Mouse (Mus musculus) myocyte (in vitro differentiated cells): Measurements from ENCODE around the gene Emx2.

Source experiments
- E2F4 ChIP-seq: IDR thresholded peaks from one replicate; pipeline ENCODE4 v1.6.1; 2011; ENCODE audit warnings: mild to moderate bottlenecking, control low read depth, moderate library complexity; ENCODE audit not compliant: insufficient read depth
- MAX ChIP-seq: IDR thresholded peaks from one replicate; pipeline ENCODE4 v1.6.1; 2011; ENCODE audit warnings: low read depth, mild to moderate bottlenecking, control low read depth
- MYOD1 ChIP-seq, 3 experiments: IDR thresholded peaks; one replicate each; pipeline ENCODE4 v1.6.1; 2011; ENCODE audit warnings: control low read depth in 2 of 3, low read depth in 2 of 3, mild to moderate bottlenecking in 2 of 3, moderate library complexity in 1 of 3; ENCODE audit not compliant: insufficient read length in 2 of 3, control insufficient read depth in 1 of 3
- MYOG ChIP-seq, 3 experiments: IDR thresholded peaks; one replicate each; pipeline ENCODE4 v1.6.1; 2011; ENCODE audit warnings: control low read depth in 2 of 3, low read depth in 2 of 3, mild to moderate bottlenecking in 2 of 3; ENCODE audit not compliant: insufficient read length in 2 of 3, control insufficient read depth in 1 of 3, insufficient read depth in 1 of 3
- POLR2A ChIP-seq: IDR thresholded peaks from one replicate; pipeline ENCODE4 v1.6.1; 2011; ENCODE audit warnings: low read depth, mild to moderate bottlenecking, control low read depth, moderate library complexity; ENCODE audit not compliant: insufficient read length
- USF1 ChIP-seq: IDR thresholded peaks from one replicate; pipeline ENCODE4 v1.6.1; 2011; ENCODE audit warnings: low read depth, mild to moderate bottlenecking, control low read depth, moderate library complexity

DNA sequence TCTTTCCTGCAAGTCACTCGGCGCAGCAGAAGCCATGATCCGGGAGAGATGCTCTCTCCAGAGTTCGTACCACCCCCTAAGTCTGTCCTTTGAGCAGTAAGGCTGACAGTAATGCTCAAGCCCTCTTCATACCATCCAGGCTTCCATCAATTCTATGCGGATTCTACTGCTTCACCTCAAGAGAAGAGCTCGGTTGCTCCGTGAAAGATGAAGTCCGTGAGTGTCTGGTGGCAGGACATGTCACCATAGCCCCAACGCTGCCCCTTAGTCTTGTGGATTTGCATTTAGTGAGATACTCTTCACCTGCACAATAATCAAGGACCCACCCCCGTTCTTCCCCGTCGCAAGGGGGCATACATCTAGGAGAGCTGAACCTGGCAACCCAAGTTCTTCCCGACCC, 4.6 kb upstream of the Emx2 start:
- TF ChIP-seq POLR2A = no peak
- TF ChIP-seq MYOD1 (IDR thresholded peaks at IDR 0.05; ENCODE audit: control insufficient read depth in 1 of 3, insufficient read length in 2 of 3, low read depth in 2 of 3) = no peak
- no peak for TF ChIP-seq USF1
- no peak for TF ChIP-seq E2F4
- no peak for TF ChIP-seq MAX
- TF ChIP-seq MYOG (IDR thresholded peaks at IDR 0.05; ENCODE audit: control insufficient read depth in 1 of 3, insufficient read depth in 1 of 3, insufficient read length in 2 of 3, low read depth in 2 of 3) = no peak
